Mouse (Mus musculus) right cerebral cortex, postnatal 36 days (tissue): Measurements from ENCODE around the gene Vac14.

Experiments
- DNase-seq, 2 experiments: peaks; one replicate each; pipeline ENCODE4 v3.0.0; 2022; ENCODE audit warnings: low spot score in 2 of 2, mixed read lengths in 1 of 2

Vac14 gene

GRCm38 (mm10) chr8:110749500-110750170 is 131.2 kb downstream of the Vac14 start:
- no peak for DNase-seq

- DNase-seq, result no peak
These were observed 131.9 kb downstream of the Vac14 start for GRCm38 (mm10) chr8:110750269-110750668.

GRCm38 (mm10) chr8:110751490-110751889 is 133.1 kb downstream of the Vac14 start:
- DNase-seq, result no peak

GRCm38 (mm10) chr8:110754713-110755112 is 136.3 kb downstream of the Vac14 start:
- DNase-seq, result peak in 1 of 2 experiments; percentile 66

GRCm38 (mm10) chr8:110755511-110756170 is 137.3 kb downstream of the Vac14 start:
- peak; percentile 62 to 74 for DNase-seq

- DNase-seq, result no peak
These were observed 137.8 kb downstream of the Vac14 start for GRCm38 (mm10) chr8:110756196-110756595.

GRCm38 (mm10) chr8:110760280-110760940 is 142.0 kb downstream of the Vac14 start:
- no peak for DNase-seq

GRCm38 (mm10) chr8:110761185-110761584 is 142.8 kb downstream of the Vac14 start:
- DNase-seq, result no peak

GRCm38 (mm10) chr8:110761988-110762387 is 143.6 kb downstream of the Vac14 start:
- no peak for DNase-seq

- DNase-seq, result no peak
These were observed 146.3 kb downstream of the Vac14 start for GRCm38 (mm10) chr8:110764671-110765070.

- DNase-seq, result no peak
These were observed 148.9 kb downstream of the Vac14 start for GRCm38 (mm10) chr8:110767261-110767660.
